Mouse (Mus musculus): ENCODE measurements around the gene Dennd4a.

GRCm38 (mm10) chr9:64960117-64960977 is 149.2 kb downstream of the Dennd4a start, which contains the start of gene Ints14:
- peak; percentile 78 for TF ChIP-seq CTCF (IDR thresholded peaks at IDR 0.05; ENCODE audit: control insufficient read depth, insufficient read depth, low read length)
- TF ChIP-seq POLR2A (IDR thresholded peaks at IDR 0.05; ENCODE audit: borderline replicate concordance, control insufficient read depth, low read depth, low read length) = peak; percentile 93; the same call in 1 of the 2 replicates

Measured in bone marrow, adult 2 months (tissue).